Mouse (Mus musculus): ENCODE data around the gene Rassf10. TPM values are rescaled to one million over a fixed set of nuclear protein-coding genes. Genes with fewer than 3 reads are reported as not detected.
"Not testable (repeated sequence)": the region's sequence is repeated elsewhere in the genome, so short reads cannot be mapped to it uniquely, and the experiment has no call there.

The Rassf10 gene
- polyA plus RNA-seq, 1 experiment from 2014 or later: 3.7 TPM

GRCm38 (mm10) chr7:112930669-112931068 is 23.1 kb upstream of the Rassf10 start:
- Histone ChIP-seq H3K27me3 (no peaks in the 10 kb centered on the region; the same call in 1 of the 2 replicates), H3K9ac (no peak overlapping the region), H3K4me3 (no peak overlapping the region), H3K27ac (no peak overlapping the region), H3K36me3 (no peaks in the 10 kb centered on the region), H3K9me3 (no peaks in the 10 kb centered on the region), H3K4me1 (0 out of 2 replicates have a peak, but pooled peaks cover 5% of the 10 kb centered on the region), H3K4me2 (replicated peaks) (no peak overlapping the region)
- WGBS: 67% methylated on average over 7 of the region's 7 CpGs
- ATAC-seq (ENCODE audit: insufficient number of reproducible peaks, insufficient read depth, low FRiP score, low TSS enrichment): no peak

- H3K36me3 ChIP-seq; H3K9ac ChIP-seq; H3K4me2 ChIP-seq (replicated peaks); ATAC-seq (ENCODE audit: insufficient number of reproducible peaks, insufficient read depth, low FRiP score, low TSS enrichment); H3K27me3 ChIP-seq; H3K9me3 ChIP-seq; H3K4me1 ChIP-seq; H3K27ac ChIP-seq; H3K4me3 ChIP-seq: not testable (repeated sequence)
- 79% methylated on average over 5 of the region's 5 CpGs for WGBS
Observed at GRCm38 (mm10) chr7:112935876-112936275, 17.9 kb upstream of the Rassf10 start.

- no peak overlapping the region for H3K27ac ChIP-seq
- no peaks in the 10 kb centered on the region for H3K9me3 ChIP-seq
- 91% methylated on average over 8 of the region's 8 CpGs for WGBS
- no peak overlapping the region for H3K9ac ChIP-seq
- H3K4me3 ChIP-seq: no peak overlapping the region
- H3K36me3 ChIP-seq: no peaks in the 10 kb centered on the region
- H3K4me2 ChIP-seq (replicated peaks): no peak overlapping the region
- no peaks in the 10 kb centered on the region for H3K4me1 ChIP-seq
- no peak for ATAC-seq (ENCODE audit: insufficient number of reproducible peaks, insufficient read depth, low FRiP score, low TSS enrichment)
- no peaks in the 10 kb centered on the region; the same call in 1 of the 2 replicates for H3K27me3 ChIP-seq
Observed at GRCm38 (mm10) chr7:112937089-112937488, 16.7 kb upstream of the Rassf10 start.

GRCm38 (mm10) chr7:112938959-112939358 is 14.8 kb upstream of the Rassf10 start:
- H3K4me2 ChIP-seq (replicated peaks): no peak overlapping the region

GRCm38 (mm10) chr7:112942567-112942966 is 11.2 kb upstream of the Rassf10 start:
- H3K4me2 ChIP-seq (replicated peaks): no peak overlapping the region
- no peaks in the 10 kb centered on the region for H3K9me3 ChIP-seq
- H3K4me3 ChIP-seq: no peak overlapping the region
- no peaks in the 10 kb centered on the region for H3K36me3 ChIP-seq
- H3K4me1 ChIP-seq: no peaks in the 10 kb centered on the region
- no peak for ATAC-seq (ENCODE audit: insufficient number of reproducible peaks, insufficient read depth, low FRiP score, low TSS enrichment)
- WGBS: 69% methylated on average over 5 of the region's 5 CpGs
- no peak overlapping the region for H3K27ac ChIP-seq
- H3K9ac ChIP-seq: no peak overlapping the region
- H3K27me3 ChIP-seq: no peaks in the 10 kb centered on the region

More at GRCm38 (mm10) chr7:112938959-112939358, 14.8 kb upstream of the Rassf10 start:
- H3K4me1 ChIP-seq: no peaks in the 10 kb centered on the region
- no peak overlapping the region for H3K4me3 ChIP-seq
- no peaks in the 10 kb centered on the region for H3K36me3 ChIP-seq
- no peak for ATAC-seq (ENCODE audit: insufficient number of reproducible peaks, insufficient read depth, low FRiP score, low TSS enrichment)
- no peak overlapping the region for H3K27ac ChIP-seq
- H3K27me3 ChIP-seq: no peaks in the 10 kb centered on the region
- WGBS: 53% methylated on average over 5 of the region's 5 CpGs
- no peak overlapping the region for H3K9ac ChIP-seq
- no peaks in the 10 kb centered on the region for H3K9me3 ChIP-seq

GRCm38 (mm10) chr7:112943056-112943455 is 10.7 kb upstream of the Rassf10 start:
- Histone ChIP-seq H3K27me3 (no peaks in the 10 kb centered on the region), H3K4me2 (replicated peaks) (no peak overlapping the region), H3K9me3 (no peaks in the 10 kb centered on the region), H3K27ac (no peak overlapping the region), H3K4me1 (no peaks in the 10 kb centered on the region), H3K9ac (no peak overlapping the region), H3K36me3 (no peaks in the 10 kb centered on the region), H3K4me3 (no peak overlapping the region)
- 73% methylated on average over 1 of the region's 1 CpGs for WGBS
- ATAC-seq (ENCODE audit: insufficient number of reproducible peaks, insufficient read depth, low FRiP score, low TSS enrichment): no peak

GRCm38 (mm10) chr7:112946706-112947105 is 7.1 kb upstream of the Rassf10 start:
- no peak for ATAC-seq (ENCODE audit: insufficient number of reproducible peaks, insufficient read depth, low FRiP score, low TSS enrichment)
- Histone ChIP-seq H3K4me2 (replicated peaks) (no peak overlapping the region), H3K9ac (no peak overlapping the region), H3K36me3 (no peaks in the 10 kb centered on the region), H3K27ac (no peak overlapping the region), H3K4me3 (no peak overlapping the region), H3K27me3 (no peaks in the 10 kb centered on the region), H3K9me3 (no peaks in the 10 kb centered on the region), H3K4me1 (no peaks in the 10 kb centered on the region)
- 51% methylated on average over 6 of the region's 6 CpGs for WGBS

- no peaks in the 10 kb centered on the region for H3K36me3 ChIP-seq
- H3K27me3 ChIP-seq: peaks cover 37% of the 10 kb centered on the region
- H3K27ac ChIP-seq: no peak overlapping the region
- peak overlapping the region; percentile 81 for H3K4me2 ChIP-seq (replicated peaks)
- H3K4me3 ChIP-seq: peak overlapping the region; percentile 46
- ATAC-seq (ENCODE audit: insufficient number of reproducible peaks, insufficient read depth, low FRiP score, low TSS enrichment): no peak
- H3K9ac ChIP-seq: peak overlapping the region; percentile 49
- H3K4me1 ChIP-seq: peaks cover 24% of the 10 kb centered on the region
- H3K9me3 ChIP-seq: no peaks in the 10 kb centered on the region
- 1% methylated on average over 81 of the region's 82 CpGs for WGBS
Observed at GRCm38 (mm10) chr7:112954351-112955102, 765 bp downstream of the Rassf10 start.

GRCm38 (mm10) chr7:112955103-112955827 is 1.5 kb downstream of the Rassf10 start:
- peak overlapping the region; percentile 46 for H3K4me3 ChIP-seq
- WGBS: 3% methylated on average over 40 of the region's 40 CpGs
- H3K9me3 ChIP-seq: no peaks in the 10 kb centered on the region
- H3K27me3 ChIP-seq: peaks cover 37% of the 10 kb centered on the region
- H3K4me2 ChIP-seq (replicated peaks): peak overlapping the region; percentile 81
- peak overlapping the region; percentile 49; the same call in 1 of the 2 replicates for H3K9ac ChIP-seq
- no peak overlapping the region for H3K27ac ChIP-seq
- no peaks in the 10 kb centered on the region for H3K36me3 ChIP-seq
- peaks cover 24% of the 10 kb centered on the region for H3K4me1 ChIP-seq
- peak; percentile 42 for ATAC-seq (ENCODE audit: insufficient number of reproducible peaks, insufficient read depth, low FRiP score, low TSS enrichment)

- Histone ChIP-seq H3K27me3 (peaks cover 37% of the 10 kb centered on the region), H3K4me2 (replicated peaks) (peak overlapping the region; percentile 81), H3K27ac (no peak overlapping the region), H3K9me3 (no peaks in the 10 kb centered on the region), H3K4me1 (peaks cover 24% of the 10 kb centered on the region), H3K4me3 (no peak overlapping the region), H3K36me3 (no peaks in the 10 kb centered on the region), H3K9ac (no peak overlapping the region)
- WGBS: 29% methylated on average over 3 of the region's 3 CpGs
- no peak for ATAC-seq (ENCODE audit: insufficient number of reproducible peaks, insufficient read depth, low FRiP score, low TSS enrichment)
Observed at GRCm38 (mm10) chr7:112955955-112956354, 2.2 kb downstream of the Rassf10 start.

GRCm38 (mm10) chr7:112956961-112957360 is 3.2 kb downstream of the Rassf10 start:
- Histone ChIP-seq H3K9ac (no peak overlapping the region), H3K4me2 (replicated peaks) (peak overlapping the region; percentile 81; the same call in 1 of the 2 replicates), H3K4me3 (no peak overlapping the region), H3K36me3 (no peaks in the 10 kb centered on the region), H3K9me3 (no peaks in the 10 kb centered on the region), H3K27me3 (peaks cover 37% of the 10 kb centered on the region), H3K4me1 (peaks cover 24% of the 10 kb centered on the region), H3K27ac (no peak overlapping the region)
- 55% methylated on average over 7 of the region's 7 CpGs for WGBS
- no peak for ATAC-seq (ENCODE audit: insufficient number of reproducible peaks, insufficient read depth, low FRiP score, low TSS enrichment)

GRCm38 (mm10) chr7:112957630-112958029 is 3.9 kb downstream of the Rassf10 start:
- Histone ChIP-seq H3K9ac (no peak overlapping the region), H3K9me3 (no peaks in the 10 kb centered on the region), H3K4me1 (peaks cover 24% of the 10 kb centered on the region), H3K36me3 (no peaks in the 10 kb centered on the region), H3K4me3 (no peak overlapping the region), H3K27me3 (peaks cover 37% of the 10 kb centered on the region), H3K4me2 (replicated peaks) (no peak overlapping the region), H3K27ac (no peak overlapping the region)
- 35% methylated on average over 6 of the region's 6 CpGs for WGBS
- ATAC-seq (ENCODE audit: insufficient number of reproducible peaks, insufficient read depth, low FRiP score, low TSS enrichment): no peak

Data from embryonic facial prominence, embryonic 12.5 days (tissue).